Mouse (Mus musculus) heart, postnatal 0 days (tissue): ENCODE data around the gene Myocos. TPM values are rescaled to one million over a fixed set of nuclear protein-coding genes. Genes with fewer than 3 reads are reported as not detected.

Experiments
- ATAC-seq: fragments of 200-750 bp; cut with Nextera tagmentation; 2 replicates; pipeline ENCODE4 v1.8.0; 2017; ENCODE audit warnings: low read depth, moderate number of reproducible peaks, moderate library complexity; ENCODE audit not compliant: insufficient read depth
- DNase-seq: peaks from one replicate; pipeline ENCODE4 v3.0.0-alpha.2; 2016; ENCODE audit warnings: low spot score
- H3K27ac ChIP-seq: fragments of 300-500 bp; sonication (generic); 2 replicates; pipeline ENCODE4 v1.5.1; 2014; ENCODE audit warnings: low read depth, mild to moderate bottlenecking
- H3K27me3 ChIP-seq: fragments of 300-500 bp; sonication (generic); 2 replicates; pipeline ENCODE4 v1.6.1; 2014; ENCODE audit warnings: low read length, mixed read lengths; ENCODE audit not compliant: control insufficient read depth, insufficient read depth
- H3K36me3 ChIP-seq: fragments of 300-500 bp; sonication (generic); replicated peaks from 2 replicates; pipeline ENCODE4 v1.6.1; 2014; ENCODE audit warnings: low read length, mixed read lengths; ENCODE audit not compliant: control insufficient read depth, insufficient read depth
- H3K4me1 ChIP-seq: fragments of 300-500 bp; sonication (generic); 2 replicates; pipeline ENCODE4 v1.6.1; 2014; ENCODE audit warnings: antibody characterized with exemption; ENCODE audit not compliant: control insufficient read depth, insufficient read depth
- H3K4me2 ChIP-seq: fragments of 300-500 bp; sonication (generic); 2 replicates; pipeline ENCODE4 v1.6.1; 2014; ENCODE audit warnings: low read depth, mild to moderate bottlenecking, low read length, moderate library complexity
- H3K4me3 ChIP-seq: fragments of 300-500 bp; sonication (generic); 2 replicates; pipeline ENCODE4 v1.5.1; 2014; ENCODE audit warnings: low read depth, low read length
- H3K9ac ChIP-seq: fragments of 300-500 bp; sonication (generic); replicated peaks from 2 replicates; pipeline ENCODE4 v1.6.1; 2014; ENCODE audit warnings: low read depth, low read length, mixed read lengths
- H3K9me3 ChIP-seq: fragments of 300-500 bp; sonication (generic); replicated peaks from 2 replicates; pipeline ENCODE4 v1.6.1; 2016; ENCODE audit warnings: low read length; ENCODE audit not compliant: control insufficient read depth
- CTCF ChIP-seq: IDR thresholded peaks from 2 replicates; pipeline ENCODE4 v1.5.1; 2016; ENCODE audit warnings: antibody characterized with exemption, control low read depth, low read depth
- EP300 ChIP-seq: IDR thresholded peaks from 2 replicates; pipeline ENCODE4 v1.6.1; 2016; ENCODE audit warnings: antibody characterized with exemption, low read depth
- whole genome bisulfite sequencing: fragments of 180-500 bp; shearing (Covaris S2); extraction: QIAGEN DNeasy Blood & Tissue Kit; methylation state at CpG from one replicate; pipeline ENCODE4 v1.1.7; 2014; 5-methylcytosine and 5-hydroxymethylcytosine counted together
- polyA plus RNA-seq: library from polyadenylated mRNA; unstranded; fragments of >200 nt; fragmentation: Nextera tagmentation; extraction: Ambion mirVana; gene quantifications from 2 replicates; pipeline ENCODE4 v1.2.1, GENCODE M21; 2015
- total RNA-seq: library from RNA; depleted of rRNA; stranded (reverse); fragments of >200 nt; gene quantifications from 2 replicates; pipeline ENCODE4 v1.2.3, GENCODE M21; 2014; ENCODE audit warnings: low replicate concordance

Myocos gene
- total and polyA plus RNA-seq, 2 experiments from 2014 or later = not detected

DNA sequence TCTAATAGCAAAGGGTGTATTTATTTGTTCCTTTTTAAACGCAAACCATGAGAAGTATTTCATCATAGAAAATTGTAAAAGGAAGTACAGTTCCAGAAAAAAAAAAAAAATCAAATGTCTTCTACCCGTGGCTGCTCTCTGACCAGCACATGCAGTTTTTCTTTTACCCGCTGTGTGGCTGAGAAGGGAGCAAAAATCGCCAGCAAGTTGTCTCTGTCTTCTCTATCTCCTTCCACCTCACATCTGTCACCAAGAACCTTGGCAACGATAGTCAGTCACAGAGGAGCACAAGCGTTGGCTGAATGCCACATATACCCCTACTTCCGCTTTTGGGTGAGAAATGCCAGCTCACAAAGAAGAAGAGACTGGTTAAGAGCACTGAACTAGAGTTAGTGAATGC lies 32.8 kb downstream of the Myocos start:
- 14% methylated on average over 7 of the region's 7 CpGs for WGBS
- DNase-seq = peak; percentile 10
- H3K4me2 ChIP-seq = no peak overlapping the region

GRCm38 (mm10) chr1:162623895-162624294 lies 34.1 kb downstream of the Myocos start:
- Histone ChIP-seq H3K4me3 (no peak overlapping the region), H3K27ac (no peak overlapping the region), H3K27me3 (no peaks in the 10 kb centered on the region), H3K4me1 (no peaks in the 10 kb centered on the region), H3K36me3 (no peaks in the 10 kb centered on the region), H3K4me2 (no peak overlapping the region), H3K9me3 (no peaks in the 10 kb centered on the region), H3K9ac (no peak overlapping the region)
- DNase-seq = no peak
- TF ChIP-seq EP300 (no peak), CTCF (no peak)
- WGBS = 23% methylated on average over 4 of the region's 4 CpGs
- no peak for ATAC-seq

More for the DNA sequence above, 32.8 kb downstream of the Myocos start:
- ATAC-seq = no peak
- H3K4me3 ChIP-seq = no peak overlapping the region
- no peaks in the 10 kb centered on the region for H3K4me1 ChIP-seq
- H3K27me3 ChIP-seq = no peaks in the 10 kb centered on the region
- H3K36me3 ChIP-seq = no peaks in the 10 kb centered on the region
- no peak overlapping the region for H3K9ac ChIP-seq
- no peak overlapping the region for H3K27ac ChIP-seq
- H3K9me3 ChIP-seq = no peaks in the 10 kb centered on the region
- TF ChIP-seq CTCF = no peak
- TF ChIP-seq EP300 = no peak

DNA sequence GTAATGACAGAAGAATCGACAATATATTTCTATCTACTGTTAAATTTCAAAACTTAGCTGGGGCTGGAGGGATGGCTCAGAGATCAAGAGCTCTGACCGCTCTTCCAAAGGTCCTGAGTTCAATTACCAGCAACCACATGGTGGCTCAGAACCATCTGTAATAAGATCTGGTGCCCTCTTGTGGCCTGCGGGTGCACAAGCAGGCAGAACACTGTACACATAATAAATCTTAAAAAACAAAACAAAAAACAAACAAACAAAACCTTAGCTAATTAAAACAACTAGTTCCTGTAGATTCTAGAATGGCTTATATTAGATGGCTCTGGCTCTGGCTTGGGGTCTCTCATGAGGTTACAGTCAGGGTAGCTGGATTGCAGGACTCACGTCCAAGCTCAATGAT lies 37.5 kb downstream of the Myocos start:
- Histone ChIP-seq H3K27ac (no peak overlapping the region), H3K9ac (no peak overlapping the region), H3K4me2 (no peak overlapping the region), H3K36me3 (no peaks in the 10 kb centered on the region), H3K9me3 (no peaks in the 10 kb centered on the region), H3K27me3 (no peaks in the 10 kb centered on the region), H3K4me1 (no peaks in the 10 kb centered on the region), H3K4me3 (no peak overlapping the region)
- 64% methylated on average over 4 of the region's 4 CpGs for WGBS
- TF ChIP-seq EP300 (no peak), CTCF (0 out of 2 replicates have a peak, but pooled peaks have one; percentile 10)
- ATAC-seq (no peak), DNase-seq (no peak)

DNA sequence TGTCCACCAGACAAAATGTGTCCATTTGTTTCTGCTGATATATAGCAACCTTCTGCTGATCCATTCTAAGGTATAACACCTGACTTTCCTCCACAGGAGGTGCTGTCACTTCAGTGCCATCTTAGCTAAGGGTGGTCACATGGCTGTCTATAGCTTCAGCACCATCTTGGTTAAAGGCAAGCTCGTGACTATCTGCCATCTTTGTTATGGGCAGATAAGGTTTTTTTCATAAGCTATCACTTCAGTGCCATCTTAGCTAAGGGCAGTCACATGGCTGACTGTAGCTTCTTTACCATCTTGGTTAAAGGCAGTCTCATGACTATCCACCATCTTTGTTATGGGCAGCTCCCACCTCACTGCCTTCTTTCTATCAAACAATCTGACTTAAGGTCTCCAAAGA lies 42.5 kb downstream of the Myocos start:
- H3K27me3 ChIP-seq = no peaks in the 10 kb centered on the region
- no peak overlapping the region for H3K9ac ChIP-seq
- no peak for DNase-seq
- no peaks in the 10 kb centered on the region for H3K4me1 ChIP-seq
- ATAC-seq = no peak
- 65% methylated on average over 1 of the region's 1 CpGs for WGBS
- TF ChIP-seq CTCF (no peak), EP300 (no peak)
- H3K27ac ChIP-seq = no peak overlapping the region
- H3K36me3 ChIP-seq = no peaks in the 10 kb centered on the region
- no peak overlapping the region for H3K4me3 ChIP-seq
- no peak overlapping the region for H3K4me2 ChIP-seq
- no peaks in the 10 kb centered on the region for H3K9me3 ChIP-seq

DNA sequence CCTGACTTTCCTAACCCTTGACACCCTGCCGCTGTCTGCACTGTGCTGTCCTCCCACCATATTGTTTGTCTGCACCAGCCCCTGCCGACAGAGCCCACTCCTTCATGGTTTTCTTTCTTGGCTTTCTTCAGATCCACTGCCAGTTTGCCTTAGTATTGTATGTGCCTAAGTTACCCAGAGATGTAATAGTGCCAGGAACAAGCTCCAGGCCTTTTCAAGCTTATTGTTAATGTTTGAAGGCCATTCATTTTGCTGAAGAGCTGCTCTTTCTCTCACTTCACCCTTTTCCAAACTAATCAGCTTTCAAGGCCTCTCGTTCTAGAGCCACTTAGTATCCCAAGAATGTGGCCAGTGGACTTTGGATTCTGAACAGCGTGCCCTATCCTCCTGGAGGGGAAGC lies 46.8 kb downstream of the Myocos start:
- no peak for DNase-seq
- H3K4me1 ChIP-seq = no peaks in the 10 kb centered on the region
- no peak overlapping the region for H3K9ac ChIP-seq
- no peak overlapping the region for H3K4me2 ChIP-seq
- TF ChIP-seq EP300 (no peak), CTCF (no peak)
- no peaks in the 10 kb centered on the region for H3K36me3 ChIP-seq
- H3K9me3 ChIP-seq = no peaks in the 10 kb centered on the region
- 62% methylated on average over 4 of the region's 4 CpGs for WGBS
- no peak overlapping the region for H3K4me3 ChIP-seq
- H3K27ac ChIP-seq = no peak overlapping the region
- ATAC-seq = no peak
- no peaks in the 10 kb centered on the region for H3K27me3 ChIP-seq

GRCm38 (mm10) chr1:162609633-162610250 lies 48.3 kb downstream of the Myocos start:
- Histone ChIP-seq H3K4me3 (no peak overlapping the region), H3K9me3 (no peaks in the 10 kb centered on the region), H3K4me1 (no peaks in the 10 kb centered on the region), H3K4me2 (no peak overlapping the region), H3K9ac (no peak overlapping the region), H3K27ac (no peak overlapping the region), H3K36me3 (no peaks in the 10 kb centered on the region), H3K27me3 (no peaks in the 10 kb centered on the region)
- DNase-seq = no peak
- no peak for TF ChIP-seq EP300
- TF ChIP-seq CTCF = no peak
- 37% methylated on average over 9 of the region's 9 CpGs for WGBS
- no peak for ATAC-seq
